Mouse (Mus musculus) intestine, embryonic 15.5 days (tissue): ENCODE data around the gene Zfp672. TPM values are rescaled to one million over a fixed set of nuclear protein-coding genes. Genes with fewer than 3 reads are reported as not detected.
A peak's percentile ranks its signal among the peaks of the same experiment; 100 is the strongest.

ENCODE experiments used
- ATAC-seq: fragments of 200-750 bp; cut with Nextera tagmentation; 2 replicates; pipeline ENCODE4 v1.8.0; 2017; ENCODE audit warnings: moderate TSS enrichment, moderate library complexity
- H3K27ac ChIP-seq: fragments of 300-500 bp; sonication (generic); 2 replicates; pipeline ENCODE4 v1.5.1; 2015; ENCODE audit warnings: mild to moderate bottlenecking, inconsistent platforms
- H3K27me3 ChIP-seq: fragments of 300-500 bp; sonication (generic); replicated peaks from 2 replicates; pipeline ENCODE4 v1.6.1; 2015; ENCODE audit warnings: inconsistent platforms
- H3K36me3 ChIP-seq: fragments of 300-500 bp; sonication (generic); 2 replicates; pipeline ENCODE4 v1.6.1; 2015; ENCODE audit warnings: inconsistent platforms
- H3K4me1 ChIP-seq: fragments of 300-500 bp; sonication (generic); replicated peaks from 2 replicates; pipeline ENCODE4 v1.6.1; 2015; ENCODE audit warnings: inconsistent platforms
- H3K4me2 ChIP-seq: fragments of 300-500 bp; sonication (generic); replicated peaks from 2 replicates; pipeline ENCODE4 v1.6.1; 2015; ENCODE audit warnings: mild to moderate bottlenecking, inconsistent platforms
- H3K4me3 ChIP-seq: fragments of 300-500 bp; sonication (generic); replicated peaks from 2 replicates; pipeline ENCODE4 v1.5.1; 2015; ENCODE audit warnings: inconsistent platforms
- H3K9ac ChIP-seq: fragments of 300-500 bp; sonication (generic); 2 replicates; pipeline ENCODE4 v1.6.1; 2015; ENCODE audit warnings: inconsistent platforms
- H3K9me3 ChIP-seq: fragments of 300-500 bp; sonication (generic); 2 replicates; pipeline ENCODE4 v1.6.1; 2016; ENCODE audit warnings: inconsistent platforms
- WGBS: fragments of 180-500 bp; shearing (Covaris S2); methylation state at CpG from one replicate; pipeline ENCODE4 v1.1.7; 2015; 5-methylcytosine and 5-hydroxymethylcytosine counted together
- polyA plus RNA-seq: library from polyadenylated mRNA; unstranded; fragments of >200 nt; fragmentation: Nextera tagmentation; extraction: Ambion mirVana; gene quantifications from 2 replicates; pipeline ENCODE4 v1.2.1, GENCODE M21; 2015

The Zfp672 gene
- polyA plus RNA-seq, 1 experiment from 2014 or later: 42.7 TPM

GRCm38 (mm10) chr11:58353709-58354108 is 23.6 kb upstream of the Zfp672 start:
- H3K4me2 ChIP-seq: no peak overlapping the region
- no peak overlapping the region for H3K9ac ChIP-seq

GRCm38 (mm10) chr11:58352681-58353548 is 22.8 kb upstream of the Zfp672 start:
- H3K9me3 ChIP-seq: no peaks in the 10 kb centered on the region
- no peak overlapping the region for H3K4me2 ChIP-seq
- no peaks in the 10 kb centered on the region; the same call in 1 of the 2 replicates for H3K4me1 ChIP-seq
- H3K36me3 ChIP-seq: no peaks in the 10 kb centered on the region
- no peak overlapping the region for H3K9ac ChIP-seq
- peak; percentile 95 for ATAC-seq
- WGBS: 26% methylated on average over 7 of the region's 7 CpGs
- H3K27ac ChIP-seq: peak overlapping the region; percentile 52
- no peak overlapping the region for H3K4me3 ChIP-seq
- H3K27me3 ChIP-seq: no peaks in the 10 kb centered on the region

More at GRCm38 (mm10) chr11:58353709-58354108, 23.6 kb upstream of the Zfp672 start:
- ATAC-seq: no peak
- 57% methylated on average over 3 of the region's 3 CpGs for WGBS
- no peaks in the 10 kb centered on the region for H3K36me3 ChIP-seq
- no peak overlapping the region for H3K4me3 ChIP-seq
- H3K4me1 ChIP-seq: peaks cover 3% of the 10 kb centered on the region; the same call in 1 of the 2 replicates
- H3K27me3 ChIP-seq: no peaks in the 10 kb centered on the region
- H3K27ac ChIP-seq: peak overlapping the region; percentile 52; the same call in 1 of the 2 replicates
- H3K9me3 ChIP-seq: no peaks in the 10 kb centered on the region

- Histone ChIP-seq H3K27ac (no peak overlapping the region), H3K4me2 (no peak overlapping the region), H3K36me3 (peaks cover 8% of the 10 kb centered on the region), H3K9ac (no peak overlapping the region), H3K27me3 (no peaks in the 10 kb centered on the region), H3K9me3 (no peaks in the 10 kb centered on the region), H3K4me1 (no peaks in the 10 kb centered on the region; the same call in 1 of the 2 replicates), H3K4me3 (no peak overlapping the region)
- 68% methylated on average over 5 of the region's 5 CpGs for WGBS
- no peak for ATAC-seq
Observed at GRCm38 (mm10) chr11:58351179-58351578, 21.0 kb upstream of the Zfp672 start.

- Histone ChIP-seq H3K27me3 (no peaks in the 10 kb centered on the region), H3K4me3 (no peak overlapping the region), H3K4me1 (no peaks in the 10 kb centered on the region; the same call in 1 of the 2 replicates), H3K4me2 (no peak overlapping the region), H3K27ac (no peak overlapping the region), H3K36me3 (peaks cover 13% of the 10 kb centered on the region), H3K9me3 (no peaks in the 10 kb centered on the region), H3K9ac (no peak overlapping the region)
- WGBS: 77% methylated on average over 4 of the region's 4 CpGs
- no peak for ATAC-seq
Observed at GRCm38 (mm10) chr11:58350628-58351027, 20.5 kb upstream of the Zfp672 start.

- Histone ChIP-seq H3K4me1 (no peaks in the 10 kb centered on the region), H3K4me2 (no peak overlapping the region), H3K9me3 (no peaks in the 10 kb centered on the region), H3K36me3 (peaks cover 28% of the 10 kb centered on the region), H3K27me3 (no peaks in the 10 kb centered on the region), H3K4me3 (no peak overlapping the region), H3K9ac (no peak overlapping the region), H3K27ac (no peak overlapping the region)
- 84% methylated on average over 4 of the region's 4 CpGs for WGBS
- ATAC-seq: no peak
Observed at GRCm38 (mm10) chr11:58346745-58347144, 16.6 kb upstream of the Zfp672 start.

- no peak overlapping the region for H3K4me3 ChIP-seq
- H3K9ac ChIP-seq: no peak overlapping the region
- peaks cover 17% of the 10 kb centered on the region for H3K4me1 ChIP-seq
- no peak for ATAC-seq
- H3K27ac ChIP-seq: no peak overlapping the region
- no peaks in the 10 kb centered on the region for H3K9me3 ChIP-seq
- H3K4me2 ChIP-seq: no peak overlapping the region
- no peaks in the 10 kb centered on the region for H3K27me3 ChIP-seq
- 69% methylated on average over 3 of the region's 3 CpGs for WGBS
- H3K36me3 ChIP-seq: peaks cover 17% of the 10 kb centered on the region; the same call in 1 of the 2 replicates
Observed at GRCm38 (mm10) chr11:58334746-58335145, 4.6 kb upstream of the Zfp672 start.

GRCm38 (mm10) chr11:58331546-58331945 is 1.4 kb upstream of the Zfp672 start:
- peak overlapping the region; percentile 68; the same call in 1 of the 2 replicates for H3K9ac ChIP-seq
- 79% methylated on average over 6 of the region's 6 CpGs for WGBS
- H3K4me1 ChIP-seq: peaks cover 25% of the 10 kb centered on the region
- peak overlapping the region; percentile 89 for H3K4me2 ChIP-seq
- no peaks in the 10 kb centered on the region for H3K27me3 ChIP-seq
- peak overlapping the region; percentile 73 for H3K4me3 ChIP-seq
- no peaks in the 10 kb centered on the region for H3K9me3 ChIP-seq
- ATAC-seq: no peak
- H3K36me3 ChIP-seq: peaks cover 11% of the 10 kb centered on the region; the same call in 1 of the 2 replicates
- H3K27ac ChIP-seq: no peak overlapping the region

GRCm38 (mm10) chr11:58331149-58331495 is 983 bp upstream of the Zfp672 start:
- H3K4me1 ChIP-seq: peaks cover 25% of the 10 kb centered on the region
- no peak; the same call in 1 of the 2 replicates for ATAC-seq

GRCm38 (mm10) chr11:58329906-58330275 is 248 bp downstream of the Zfp672 start:
- WGBS: under 1% methylated on average over 21 of the region's 21 CpGs
- peak overlapping the region; percentile 65 for H3K4me2 ChIP-seq
- no peaks in the 10 kb centered on the region for H3K27me3 ChIP-seq
- peak overlapping the region; percentile 73 for H3K4me3 ChIP-seq
- peak overlapping the region; percentile 83 for H3K9ac ChIP-seq
- peaks cover 25% of the 10 kb centered on the region for H3K4me1 ChIP-seq
- H3K27ac ChIP-seq: peak overlapping the region; percentile 72
- H3K36me3 ChIP-seq: peaks cover 12% of the 10 kb centered on the region; the same call in 1 of the 2 replicates
- no peaks in the 10 kb centered on the region for H3K9me3 ChIP-seq
- ATAC-seq: peak; percentile 40

More at GRCm38 (mm10) chr11:58331149-58331495, 983 bp upstream of the Zfp672 start:
- H3K4me3 ChIP-seq: peak overlapping the region; percentile 73
- no peaks in the 10 kb centered on the region for H3K27me3 ChIP-seq
- WGBS: 11% methylated on average over 10 of the region's 10 CpGs
- H3K4me2 ChIP-seq: peak overlapping the region; percentile 89
- peak overlapping the region; percentile 64 for H3K27ac ChIP-seq
- peaks cover 12% of the 10 kb centered on the region; the same call in 1 of the 2 replicates for H3K36me3 ChIP-seq
- H3K9me3 ChIP-seq: no peaks in the 10 kb centered on the region
- H3K9ac ChIP-seq: peak overlapping the region; percentile 68

- no peak overlapping the region for H3K4me3 ChIP-seq
- peaks cover 9% of the 10 kb centered on the region; the same call in 1 of the 2 replicates for H3K36me3 ChIP-seq
- H3K4me2 ChIP-seq: no peak overlapping the region
- no peak for ATAC-seq
- no peaks in the 10 kb centered on the region for H3K27me3 ChIP-seq
- H3K4me1 ChIP-seq: peaks cover 22% of the 10 kb centered on the region
- no peaks in the 10 kb centered on the region for H3K9me3 ChIP-seq
- no peak overlapping the region for H3K9ac ChIP-seq
- 94% methylated on average over 3 of the region's 3 CpGs for WGBS
- H3K27ac ChIP-seq: no peak overlapping the region
Observed at GRCm38 (mm10) chr11:58326781-58327180, 3.4 kb downstream of the Zfp672 start.

- peaks cover 18% of the 10 kb centered on the region for H3K4me1 ChIP-seq
- no peak overlapping the region for H3K4me3 ChIP-seq
- H3K27ac ChIP-seq: no peak overlapping the region
- H3K4me2 ChIP-seq: no peak overlapping the region
- no peak overlapping the region for H3K9ac ChIP-seq
- no peaks in the 10 kb centered on the region for H3K9me3 ChIP-seq
- WGBS: 74% methylated on average over 3 of the region's 3 CpGs
- no peaks in the 10 kb centered on the region for H3K27me3 ChIP-seq
- peaks cover 7% of the 10 kb centered on the region; the same call in 1 of the 2 replicates for H3K36me3 ChIP-seq
- no peak for ATAC-seq
Observed at GRCm38 (mm10) chr11:58324614-58325229, 5.4 kb downstream of the Zfp672 start.
